Mouse (Mus musculus): Measurements from ENCODE around the gene Gm42906. TPM values are rescaled to one million over a fixed set of nuclear protein-coding genes. Genes with fewer than 3 reads are reported as not detected.

Gene Gm42906
- total RNA-seq, 2 experiments from 2014 or later: not detected

DNA sequence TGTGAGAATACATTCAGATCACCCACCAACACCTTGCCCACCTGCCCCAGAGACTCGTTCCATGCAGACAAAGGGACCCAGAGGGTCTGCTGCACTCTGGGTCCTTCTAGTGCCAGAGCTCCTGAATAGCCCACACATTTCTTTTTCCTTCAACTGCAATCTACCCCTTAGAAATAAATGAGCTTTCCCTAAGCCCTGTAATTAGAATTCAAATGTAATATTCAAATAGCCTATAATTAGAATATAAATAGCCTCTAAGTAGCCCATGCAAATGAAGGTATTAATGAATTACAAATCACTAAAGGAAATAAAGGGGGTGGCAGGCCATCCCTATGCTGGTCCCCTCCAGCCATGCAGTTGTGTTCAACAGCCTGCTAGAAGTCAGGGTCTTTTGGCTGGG, 18.7 kb downstream of the Gm42906 start:
- TF ChIP-seq CTCF (IDR thresholded peaks at IDR 0.05): no peak
- no peak overlapping the region for H3K27ac ChIP-seq
- intact Hi-C loops (cut with DNase I): no loop called here

DNA sequence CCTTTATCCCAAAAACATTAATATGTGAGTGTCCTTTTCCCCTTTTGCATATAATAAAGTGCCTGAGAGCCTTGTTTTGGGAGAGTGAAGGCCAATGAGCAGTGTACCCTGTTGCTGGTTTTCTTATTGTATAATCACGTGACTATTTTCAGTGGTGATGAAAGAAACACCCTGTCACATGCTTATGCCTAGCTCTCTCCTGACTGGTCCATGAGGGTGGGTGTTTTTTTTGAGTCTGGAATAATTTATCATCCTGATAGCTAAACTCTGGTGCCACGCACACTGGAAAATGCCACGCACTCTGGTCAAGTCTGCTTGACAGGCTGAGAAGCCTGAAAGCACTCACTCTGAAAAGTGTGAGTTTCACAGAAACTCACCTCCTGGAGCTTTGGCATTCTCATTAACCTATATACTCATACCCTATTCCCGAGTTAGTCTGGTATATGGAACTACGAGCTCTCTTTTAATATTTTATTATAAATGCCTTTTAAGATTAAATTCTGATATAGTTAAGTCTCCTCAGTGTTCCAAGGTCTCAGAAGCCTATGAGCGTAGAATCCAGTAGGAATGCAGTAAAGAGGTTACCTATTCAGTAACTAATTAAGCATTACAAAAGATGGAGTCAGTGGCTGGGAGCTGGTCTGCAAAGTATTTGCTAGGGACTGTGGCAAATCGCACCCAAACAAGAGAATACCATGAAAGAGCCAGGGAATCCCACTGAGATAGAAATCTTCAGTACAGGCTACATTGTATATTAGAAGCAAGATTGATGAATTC, 19.7 kb downstream of the Gm42906 start:
- intact Hi-C loops (cut with DNase I): no loop called here
- Histone ChIP-seq H3K4me3 (no peak overlapping the region), H3K27ac (no peak overlapping the region)
- no peak for TF ChIP-seq CTCF (IDR thresholded peaks at IDR 0.05)
- no peak for DNase-seq (ENCODE audit: extremely low spot score in 1 of 2, low spot score in 2 of 2)

More for the DNA sequence above, 18.7 kb downstream of the Gm42906 start:
- H3K4me3 ChIP-seq: no peak overlapping the region
- no peak for DNase-seq (ENCODE audit: extremely low spot score in 1 of 2, low spot score in 2 of 2)

DNA sequence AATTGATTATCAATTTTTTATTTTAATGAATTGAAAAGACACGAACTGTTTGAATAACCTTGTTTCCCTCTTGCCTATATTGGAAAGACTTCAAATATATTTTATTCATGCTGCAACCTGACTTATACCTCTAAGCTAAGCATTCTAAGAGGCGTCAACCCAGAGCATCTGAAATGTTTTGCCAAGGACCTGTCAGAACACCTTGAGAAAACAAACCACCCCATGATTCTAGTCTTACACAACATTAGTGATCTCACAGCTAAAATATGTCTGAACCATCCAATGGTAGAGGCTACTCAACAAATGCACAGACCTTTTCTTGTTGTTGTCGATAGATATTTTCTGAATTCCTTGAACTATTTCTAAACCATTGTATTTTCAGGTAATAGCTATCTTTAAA, 20.5 kb downstream of the Gm42906 start:
- DNase-seq (ENCODE audit: extremely low spot score in 1 of 2, low spot score in 2 of 2): no peak
- Histone ChIP-seq H3K27ac (no peak overlapping the region), H3K4me3 (no peak overlapping the region)
- TF ChIP-seq CTCF (IDR thresholded peaks at IDR 0.05): no peak
- intact Hi-C loops (cut with DNase I): no loop called here

DNA sequence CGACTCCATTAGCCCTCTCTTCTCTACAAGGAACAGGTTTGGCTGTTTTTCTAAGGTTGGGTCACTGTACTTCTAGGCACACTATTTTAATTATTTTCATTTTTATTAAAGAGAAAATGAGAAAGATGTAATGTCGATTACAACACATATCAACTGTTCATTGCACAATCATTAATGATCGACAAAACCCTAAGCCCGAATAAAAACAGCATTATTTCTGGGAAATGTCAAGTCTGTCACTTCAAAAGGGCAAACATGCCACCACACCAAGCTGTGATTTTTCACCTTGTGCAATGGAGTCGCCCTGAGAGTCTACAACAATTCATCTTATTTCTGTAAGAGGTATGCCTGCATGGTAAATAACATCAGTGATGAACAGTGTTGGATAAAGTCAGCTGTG, 21.7 kb downstream of the Gm42906 start:
- intact Hi-C loops (cut with DNase I): no loop called here
- DNase-seq (ENCODE audit: extremely low spot score in 1 of 2, low spot score in 2 of 2): no peak
- no peak for TF ChIP-seq CTCF (IDR thresholded peaks at IDR 0.05)
- no peak overlapping the region for H3K27ac ChIP-seq
- H3K4me3 ChIP-seq: no peak overlapping the region

DNA sequence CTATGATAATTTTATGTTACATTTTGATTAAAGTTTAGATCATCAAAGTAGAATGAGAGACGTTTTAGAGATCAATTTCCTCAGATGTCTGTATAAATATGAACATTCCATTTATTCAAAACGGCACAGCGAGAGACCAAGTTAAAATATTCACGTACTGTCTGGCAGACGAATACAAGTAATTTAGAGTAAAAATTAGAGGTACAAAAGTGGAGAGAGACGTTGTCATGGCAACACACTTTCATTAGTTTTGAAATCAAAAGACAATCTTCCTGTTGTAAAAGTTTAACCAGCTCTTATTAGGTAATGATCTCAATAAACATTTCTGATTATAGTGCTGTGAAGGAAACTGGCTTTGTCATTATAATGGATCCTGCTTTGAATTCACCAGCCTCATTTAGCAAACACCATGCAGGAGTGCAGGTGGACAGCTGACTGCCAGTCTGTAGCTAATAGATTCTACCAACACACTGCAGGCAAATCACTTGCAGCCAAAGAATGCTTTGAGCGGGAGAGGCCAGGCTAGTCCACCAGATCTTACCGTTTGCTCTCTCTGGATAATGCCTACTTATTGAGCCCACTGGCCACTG, 22.6 kb downstream of the Gm42906 start:
- H3K27ac ChIP-seq: no peak overlapping the region
- no peak for DNase-seq (ENCODE audit: extremely low spot score in 1 of 2, low spot score in 2 of 2)
- no peak overlapping the region for H3K4me3 ChIP-seq
- intact Hi-C loops (cut with DNase I): no loop called here
- TF ChIP-seq CTCF (IDR thresholded peaks at IDR 0.05): no peak

DNA sequence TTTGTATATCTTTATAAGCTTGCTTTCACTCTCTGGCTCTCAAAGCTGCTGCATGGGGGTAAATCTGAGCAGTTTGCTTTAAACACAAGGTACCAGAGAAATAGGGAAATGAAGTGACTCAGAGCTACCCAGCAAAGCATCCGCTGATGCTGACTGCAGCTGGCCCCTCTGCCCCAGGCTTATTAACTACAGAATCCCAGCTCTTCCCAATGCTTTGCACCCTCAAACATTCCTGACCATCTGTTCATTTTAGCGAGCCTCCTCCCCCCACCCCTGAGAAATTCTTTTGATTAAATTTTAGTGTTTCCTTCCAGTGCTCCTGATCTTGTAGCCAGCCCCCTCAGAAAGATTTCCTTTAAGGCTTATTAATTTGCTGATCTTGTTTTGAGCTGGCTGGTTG, 24.4 kb downstream of the Gm42906 start:
- intact Hi-C loops (cut with DNase I): no loop called here
- H3K27ac ChIP-seq: no peak overlapping the region

DNA sequence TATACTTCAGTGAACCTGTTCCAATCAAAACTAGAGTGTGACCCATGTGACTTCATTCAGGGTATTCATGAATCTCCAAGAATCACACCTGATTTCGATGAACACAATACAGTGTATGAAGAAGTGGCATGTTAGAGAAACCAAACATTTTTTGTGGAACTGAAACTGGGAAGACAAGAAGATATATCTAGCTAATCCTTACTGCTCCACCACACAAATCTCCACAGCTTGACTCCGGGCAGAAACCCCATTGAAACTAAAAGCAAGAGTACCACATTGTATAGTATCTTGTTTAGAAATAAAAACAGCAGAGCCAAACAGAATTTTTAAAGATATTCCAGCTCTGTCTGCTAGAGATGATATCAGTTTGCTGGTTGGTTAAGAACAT, 27.4 kb downstream of the Gm42906 start:
- H3K27ac ChIP-seq: no peak overlapping the region
- no peak overlapping the region for H3K4me3 ChIP-seq
- intact Hi-C loops (cut with DNase I): no loop called here
- no peak for TF ChIP-seq CTCF (IDR thresholded peaks at IDR 0.05)
- no peak for DNase-seq (ENCODE audit: extremely low spot score in 1 of 2, low spot score in 2 of 2)

More for the DNA sequence above, 24.4 kb downstream of the Gm42906 start:
- DNase-seq (ENCODE audit: extremely low spot score in 1 of 2, low spot score in 2 of 2): no peak
- no peak for TF ChIP-seq CTCF (IDR thresholded peaks at IDR 0.05)
- no peak overlapping the region for H3K4me3 ChIP-seq

DNA sequence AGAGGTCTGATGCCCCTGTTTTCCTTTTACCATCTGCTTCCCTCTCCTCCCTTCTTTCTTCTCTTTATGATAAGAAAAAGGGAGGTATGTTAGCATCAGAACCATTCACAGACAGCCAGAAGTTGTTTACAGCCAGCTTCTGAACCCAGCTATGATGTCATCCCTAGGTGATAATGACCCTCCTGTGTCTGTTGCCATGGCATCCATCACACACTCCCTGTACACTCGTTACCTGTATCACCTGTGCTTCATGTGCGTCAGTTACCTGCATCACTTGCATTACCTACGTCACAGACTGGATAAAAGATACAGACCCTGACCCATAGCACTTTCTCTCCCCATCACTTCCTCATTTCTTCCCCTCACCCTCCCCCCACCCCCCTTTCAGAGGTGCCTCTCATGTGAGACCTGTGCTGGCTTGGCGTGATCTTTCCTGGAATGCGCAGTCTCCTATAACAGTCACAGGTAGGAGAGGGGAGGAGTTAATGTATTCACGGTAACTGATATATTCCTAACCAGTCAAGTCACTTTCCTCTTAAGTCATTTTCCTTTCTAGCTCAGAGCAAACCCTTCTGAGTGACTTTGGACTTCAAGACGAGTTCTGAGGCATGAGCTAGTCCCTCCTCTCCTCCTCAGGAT, 27.9 kb downstream of the Gm42906 start:
- intact Hi-C loops (cut with DNase I): no loop called here
- no peak for TF ChIP-seq CTCF (IDR thresholded peaks at IDR 0.05)
- H3K27ac ChIP-seq: no peak overlapping the region
- no peak for DNase-seq (ENCODE audit: extremely low spot score in 1 of 2, low spot score in 2 of 2)
- no peak overlapping the region for H3K4me3 ChIP-seq

DNA sequence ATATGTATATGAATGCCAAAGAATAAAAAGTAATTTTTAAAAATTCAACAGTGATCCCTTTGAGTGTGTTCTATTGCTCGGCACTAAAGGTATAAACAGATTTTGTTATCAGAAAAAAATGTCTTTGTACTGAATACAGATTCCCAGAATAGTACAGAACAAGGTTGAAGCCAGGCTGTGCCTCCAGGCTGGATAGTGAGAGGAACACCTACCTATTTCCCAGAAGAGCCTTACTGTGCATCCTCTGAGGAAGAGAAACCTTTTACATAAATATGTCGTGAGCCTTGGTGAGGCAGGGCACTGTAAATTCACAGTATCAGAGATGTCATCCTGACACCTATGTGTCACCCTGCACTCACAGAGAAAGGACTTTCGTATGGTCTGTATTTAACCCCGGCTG, 31.8 kb downstream of the Gm42906 start:
- intact Hi-C loops (cut with DNase I): no loop called here
- Histone ChIP-seq H3K27ac (peak overlapping the region; percentile 85), H3K4me3 (no peak overlapping the region)
- DNase-seq (ENCODE audit: extremely low spot score in 1 of 2, low spot score in 2 of 2): no peak
- no peak for TF ChIP-seq CTCF (IDR thresholded peaks at IDR 0.05)

DNA sequence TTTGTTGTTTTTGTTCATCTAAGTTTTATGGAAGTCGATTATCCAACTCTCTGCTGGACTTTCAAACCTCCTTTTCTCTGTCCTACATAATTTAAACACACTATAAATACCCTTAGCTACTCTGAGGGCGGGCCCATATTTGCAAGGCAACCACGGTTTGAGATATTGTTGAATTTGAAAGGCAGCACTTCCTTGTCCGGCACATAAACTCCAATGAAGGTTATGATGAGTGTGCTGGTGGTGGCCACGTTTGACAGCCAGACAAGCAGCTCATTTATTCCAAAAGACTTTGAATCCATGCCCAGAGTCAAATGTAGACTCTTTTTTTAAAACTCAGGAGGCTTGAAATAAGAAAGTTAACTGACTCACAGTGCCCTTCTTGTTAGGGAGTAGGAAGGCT, 33.3 kb downstream of the Gm42906 start:
- H3K4me3 ChIP-seq: no peak overlapping the region
- no peak for TF ChIP-seq CTCF (IDR thresholded peaks at IDR 0.05)
- H3K27ac ChIP-seq: peak overlapping the region; percentile 85
- DNase-seq (ENCODE audit: extremely low spot score in 1 of 2, low spot score in 2 of 2): no peak
- intact Hi-C loops (cut with DNase I): no loop called here

DNA sequence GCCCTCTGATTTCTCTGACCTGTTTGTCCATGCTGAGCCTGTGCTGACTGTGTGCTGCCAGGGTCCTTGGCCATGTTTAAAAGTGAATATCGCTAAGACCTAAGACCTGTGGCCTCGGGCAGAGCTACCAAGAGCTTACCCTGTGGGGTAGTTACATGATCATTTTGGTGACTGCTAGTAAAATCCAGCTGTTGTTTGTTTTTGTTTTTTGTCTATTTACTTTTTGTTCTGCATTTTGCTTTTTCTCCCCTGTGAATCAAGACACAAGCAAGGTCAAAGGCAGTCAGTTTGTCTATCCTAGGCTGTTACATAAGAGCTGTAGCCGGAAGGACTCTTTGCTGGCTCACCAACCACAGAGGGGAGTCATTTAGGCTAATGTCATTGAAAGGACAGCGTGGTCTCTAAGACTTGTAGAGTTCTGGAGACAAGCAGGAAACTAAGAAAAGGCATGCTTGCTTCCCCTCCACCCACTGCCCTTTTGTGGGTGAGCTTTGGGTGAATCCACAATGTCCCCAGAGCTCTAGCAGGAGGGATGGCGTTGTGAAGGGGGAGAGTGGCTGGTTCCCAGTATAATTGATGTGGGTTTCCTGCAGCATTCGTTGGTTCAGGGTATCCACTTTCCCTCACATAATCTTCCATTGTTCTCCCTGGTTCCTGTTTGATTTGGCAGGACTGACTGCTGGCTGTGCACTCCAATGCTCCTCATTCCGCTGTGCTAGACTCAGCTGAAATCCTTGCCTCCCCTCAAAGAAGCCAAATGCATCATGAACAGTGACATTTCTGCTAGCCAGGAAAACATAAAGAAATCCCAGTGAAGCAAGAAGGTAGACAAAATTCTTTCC, 33.9 kb downstream of the Gm42906 start:
- intact Hi-C loops (cut with DNase I): no loop called here
- no peak for TF ChIP-seq CTCF (IDR thresholded peaks at IDR 0.05)

DNA sequence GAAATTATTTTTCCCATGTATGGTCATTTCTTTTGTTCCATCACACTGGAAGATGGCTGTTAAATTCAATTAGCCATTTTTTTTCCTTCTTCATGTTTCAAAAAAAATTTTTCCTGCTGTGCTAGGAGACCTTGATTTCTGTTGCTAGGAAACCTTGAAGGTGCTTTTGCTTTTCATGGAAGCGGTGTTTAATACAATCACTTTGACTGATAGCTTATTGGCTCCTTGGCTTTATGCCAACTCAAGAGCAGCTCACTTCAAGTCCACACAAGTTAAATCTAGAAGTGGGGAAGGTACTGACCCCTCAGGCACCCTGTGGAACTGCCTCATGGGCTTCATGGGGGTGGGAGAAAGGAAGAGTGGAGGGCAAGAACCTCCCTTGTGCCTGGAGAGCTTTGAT, 38.1 kb downstream of the Gm42906 start:
- DNase-seq (ENCODE audit: extremely low spot score in 1 of 2, low spot score in 2 of 2): no peak
- Histone ChIP-seq H3K4me3 (no peak overlapping the region), H3K27ac (no peak overlapping the region)
- intact Hi-C loops (cut with DNase I): no loop called here
- no peak for TF ChIP-seq CTCF (IDR thresholded peaks at IDR 0.05)

More for the DNA sequence above, 33.9 kb downstream of the Gm42906 start:
- Histone ChIP-seq H3K27ac (peak overlapping the region; percentile 85), H3K4me3 (no peak overlapping the region)
- no peak for DNase-seq (ENCODE audit: extremely low spot score in 1 of 2, low spot score in 2 of 2)
